ENCODE assay signal across 17 mouse cellular contexts in the genomic region with DNA sequence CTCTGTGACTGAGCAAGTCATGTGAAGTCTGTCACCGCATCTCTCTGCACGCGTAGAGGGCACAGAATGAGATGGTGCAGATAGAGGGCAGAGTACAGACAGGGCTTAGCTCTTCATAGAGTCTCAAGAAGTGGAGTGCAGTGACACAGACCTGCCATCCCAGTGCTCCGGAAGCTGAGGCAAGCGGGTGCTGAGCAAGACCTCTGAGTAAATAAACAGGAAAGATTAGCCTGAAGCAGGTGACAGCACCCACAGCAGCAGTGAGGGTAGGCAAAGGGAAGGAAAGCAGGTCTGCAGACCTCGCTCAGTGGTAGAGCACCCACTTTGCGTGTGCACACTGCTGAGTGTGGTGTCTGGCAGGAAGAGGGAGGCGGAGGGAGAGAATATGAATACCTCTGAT. TPM values are rescaled to one million over a fixed set of nuclear protein-coding genes. Genes with fewer than 3 reads are reported as not detected.
DNase-seq lines count a peak whose midpoint lies in the region; ATAC-seq and TF ChIP-seq lines count a peak whose summit lies in the region.
"Had no signal": no experiment of that assay in that cellular context is flagged by ENCODE, and none has a peak within 500 bp of the region (broad histone marks: within the 10 kb centered on the region; RNA-seq: fewer than 3 reads in every experiment).

No protein-coding gene starts in this region.

- TF ChIP-seq EP300 in CH12.LX (IDR thresholded peaks at IDR 0.05; ENCODE audit: low read length) = no peak

- peaks cover 50 to 96% of the 10 kb centered on the region in 2 experiments for H3K4me1 ChIP-seq in CH12.LX (ENCODE audit: control insufficient read depth in 1 of 2, insufficient read depth in 2 of 2)
- H3K4me1 ChIP-seq: lung, embryonic 15.5 days; neural tube, embryonic 15.5 days had no signal

- H3K27me3 ChIP-seq in CH12.LX (replicated peaks) = no peaks in the 10 kb centered on the region
- H3K27me3 ChIP-seq: lung, embryonic 15.5 days; neural tube, embryonic 15.5 days had no signal

- H3K9ac ChIP-seq in CH12.LX (ENCODE audit: insufficient read depth, low read depth) = 0 out of 2 replicates have a peak overlapping the region, but pooled peaks have one; percentile 14
- H3K9ac ChIP-seq: forebrain, postnatal 0 days; hindbrain, embryonic 14.5 days; lung, embryonic 15.5 days; neural tube, embryonic 15.5 days had no signal

- H3K79me2 ChIP-seq in CH12.LX (replicated peaks; ENCODE audit: control insufficient read depth, extremely low read depth, insufficient read depth, poor library complexity, severe bottlenecking) = peaks cover 16% of the 10 kb centered on the region

- peaks cover 14 to 26% of the 10 kb centered on the region in 2 experiments for H3K36me3 ChIP-seq in CH12.LX (replicated peaks in 1 of 2; ENCODE audit: control insufficient read depth in 1 of 2, insufficient read depth in 1 of 2, low read length in 1 of 2)
- H3K36me3 ChIP-seq: heart, embryonic 10.5 days; lung, embryonic 15.5 days; neural tube, embryonic 15.5 days had no signal

- in situ Hi-C loops in CH12.LX (cut with MboI; ENCODE audit: low pct_ligation_motif_present, low pct_unique_long_range_greater_than_20kb, low sequenced_read_pairs) = no loop called here

- TF ChIP-seq POLR2A in CH12.LX (IDR thresholded peaks at IDR 0.05; ENCODE audit: low read depth, low read length) = 0 out of 2 replicates have a peak, but pooled peaks have one; percentile 22

- ATAC-seq in monocyte, adult 5-6 weeks (replicated peaks; ENCODE audit: insufficient number of reproducible peaks, low FRiP score, low TSS enrichment, poor library complexity, severe bottlenecking) = 0 out of 2 replicates have a peak, but pooled peaks have one; percentile 23
- ATAC-seq: forebrain, postnatal 0 days; Patski had no signal

- no peaks in the 10 kb centered on the region for H3K9me3 ChIP-seq in CH12.LX (replicated peaks; ENCODE audit: low read length)
- H3K9me3 ChIP-seq: heart, embryonic 10.5 days; lung, embryonic 15.5 days; neural tube, embryonic 15.5 days had no signal

- no peak overlapping the region for H3K4me2 ChIP-seq in CH12.LX (ENCODE audit: insufficient read depth, low read depth, poor library complexity, severe bottlenecking)
- H3K4me2 ChIP-seq: hindbrain, embryonic 14.5 days; lung, embryonic 15.5 days; neural tube, embryonic 15.5 days had no signal

- peak; percentile 86 for DNase-seq in CD4-positive helper T cell, adult 2 months (ENCODE audit: low read depth, low spot score)
- no peak for DNase-seq in CH12.LX (ENCODE audit: extremely low read depth)
- peak; percentile 69 to 71 for DNase-seq in thymus, postnatal 10 days (ENCODE audit: low spot score in 2 of 2)
- no peak for DNase-seq in layer of hippocampus, postnatal 25 days (ENCODE audit: extremely low spot score in 1 of 2, low spot score in 1 of 2)
- DNase-seq in urinary bladder, postnatal 25 days (ENCODE audit: low spot score) = no peak
- DNase-seq in kidney, postnatal 10 days = no peak
- DNase-seq: cerebellum, adult 11-12 months; forebrain, postnatal 0 days; gastrocnemius, postnatal 10 days; heart, postnatal 14 days; kidney, adult 8-10 months had no signal

- no peak for TF ChIP-seq RAD21 in CH12.LX (IDR thresholded peaks at IDR 0.05; ENCODE audit: low read depth, low read length)

- H3K4me3 ChIP-seq in CH12.LX (replicated peaks in 1 of 3; ENCODE audit: low read depth in 2 of 3, low read length in 2 of 3, poor library complexity in 1 of 3) = peak overlapping the region in 1 of 3 experiments; percentile 17
- H3K4me3 ChIP-seq: heart, embryonic 10.5 days; lung, embryonic 15.5 days; neural tube, embryonic 15.5 days had no signal

- peak overlapping the region; percentile 83 for H3K27ac ChIP-seq in CH12.LX (ENCODE audit: insufficient read depth, low read depth)
- H3K27ac ChIP-seq: heart, embryonic 10.5 days; hindbrain, embryonic 14.5 days; lung, embryonic 15.5 days; neural tube, embryonic 15.5 days had no signal

- dilution Hi-C loops in CH12.LX (cut with MboI; ENCODE audit: extremely low pct_ligation_motif_present, extremely low pct_unique_long_range_greater_than_20kb, low sequenced_read_pairs) = no loop called here

- TF ChIP-seq CTCF in CH12.LX (conservative IDR thresholded peaks at IDR 0.05 in 1 of 2, IDR thresholded peaks at IDR 0.05 in 1 of 2; ENCODE audit: low read depth in 2 of 2, low read length in 2 of 2) = no peak

TF ChIP-seq in CH12.LX, 34 proteins besides CTCF, POLR2A, EP300 and RAD21:
- peak; percentile 18; the same call in 1 of the 2 replicates for TF ChIP-seq BHLHE40 (IDR thresholded peaks at IDR 0.05; ENCODE audit: low read depth, low read length)
- TF ChIP-seq TCF12 (IDR thresholded peaks at IDR 0.05; ENCODE audit: low read depth, low read length) = 0 out of 2 replicates have a peak, but pooled peaks have one; percentile 18
- TF ChIP-seq CHD1 (IDR thresholded peaks at IDR 0.05; ENCODE audit: low read depth, low read length) = no peak

RNA-seq across cellular contexts. Expression of a gene that starts 15.7 kb away (rescaled TPM):
- total RNA-seq in CH12.LX (2012; rRNA removed) = 38.6 and 42.8 TPM in 2 replicates
- total RNA-seq in CH12.LX (2014; rRNA removed) = 57.1 and 57.7 TPM in 2 replicates
- 81.6 and 91.5 TPM in 2 replicates for polyA plus RNA-seq in CH12.LX (2012; ENCODE audit: insufficient read length, low read depth)
- 10.4 to 18.5 TPM (median 16.8 TPM) in 3 replicates for total RNA-seq in monocyte, adult 5-6 weeks (2017)
- under 1 TPM in 1 of 2 experiments, not detected in 1; 0.54 TPM for total RNA-seq in layer of hippocampus, postnatal 25 days (2021)

Comparison
In these comparisons a context has a peak if more than half of its experiments do, and no peak if none do; other contexts are left out.
1. DNase-seq: peak in CD4-positive helper T cell, adult 2 months (single experiment) and thymus, postnatal 10 days (2 of 2); none in CH12.LX (single experiment), layer of hippocampus, postnatal 25 days (0 of 2), urinary bladder, postnatal 25 days (single experiment) and kidney, postnatal 10 days (single experiment).